Mouse (Mus musculus) liver, embryonic 11.5 days (tissue): ENCODE results near the gene Rbbp8nl. TPM values are rescaled to one million over a fixed set of nuclear protein-coding genes. Genes with fewer than 3 reads are reported as not detected.

Experiments used
- ATAC-seq: fragments of 200-750 bp; cut with Nextera tagmentation; replicated peaks from 2 replicates; pipeline ENCODE4 v1.8.0; 2017; ENCODE audit warnings: moderate number of reproducible peaks, mild to moderate bottlenecking, moderate TSS enrichment, moderate library complexity; ENCODE audit not compliant: low FRiP score
- DNase-seq: peaks from one replicate; pipeline ENCODE4 v3.0.0-alpha.2; 2017; ENCODE audit warnings: low spot score
- H3K27ac ChIP-seq: fragments of 300-500 bp; sonication (generic); 2 replicates; pipeline ENCODE4 v1.5.1; 2014; ENCODE audit warnings: mild to moderate bottlenecking, low read depth, low read length, control low read depth
- H3K27me3 ChIP-seq: fragments of 300-500 bp; sonication (generic); replicated peaks from 2 replicates; pipeline ENCODE4 v1.6.1; 2014; ENCODE audit warnings: low read length, mixed read lengths; ENCODE audit not compliant: control insufficient read depth, insufficient read depth
- H3K36me3 ChIP-seq: fragments of 300-500 bp; sonication (generic); 2 replicates; pipeline ENCODE4 v1.6.1; 2014; ENCODE audit warnings: mild to moderate bottlenecking, low read length, moderate library complexity, mixed read lengths; ENCODE audit not compliant: control insufficient read depth, insufficient read depth
- H3K4me1 ChIP-seq: fragments of 300-500 bp; sonication (generic); replicated peaks from 2 replicates; pipeline ENCODE4 v1.6.1; 2014; ENCODE audit warnings: low read length, mixed read lengths; ENCODE audit not compliant: control insufficient read depth, insufficient read depth
- H3K4me2 ChIP-seq: fragments of 300-500 bp; sonication (generic); 2 replicates; pipeline ENCODE4 v1.6.1; 2014; ENCODE audit warnings: mild to moderate bottlenecking, control low read depth, moderate library complexity
- H3K4me3 ChIP-seq: fragments of 300-500 bp; sonication (generic); 2 replicates; pipeline ENCODE4 v1.5.1; 2014; ENCODE audit warnings: low read depth, low read length, control low read depth
- H3K9ac ChIP-seq: fragments of 300-500 bp; sonication (generic); 2 replicates; pipeline ENCODE4 v1.6.1; 2014; ENCODE audit warnings: low read depth, low read length, control low read depth
- H3K9me3 ChIP-seq: fragments of 300-500 bp; sonication (generic); 2 replicates; pipeline ENCODE4 v1.6.1; 2016; ENCODE audit warnings: low read length, inconsistent platforms, mixed read lengths; ENCODE audit not compliant: control insufficient read depth
- WGBS: fragments of 180-500 bp; shearing (Covaris S2); extraction: QIAGEN DNeasy Blood & Tissue Kit; methylation state at CpG from one replicate; pipeline ENCODE4 v1.1.7; 2014; 5-methylcytosine and 5-hydroxymethylcytosine counted together
- polyA plus RNA-seq: library from polyadenylated mRNA; unstranded; fragments of >200 nt; fragmentation: Nextera tagmentation; extraction: Ambion mirVana; gene quantifications from 2 replicates; pipeline ENCODE4 v1.2.1, GENCODE M21; 2014

Rbbp8nl gene
- polyA plus RNA-seq, 1 experiment from 2014 or later = 0.16 TPM

DNA sequence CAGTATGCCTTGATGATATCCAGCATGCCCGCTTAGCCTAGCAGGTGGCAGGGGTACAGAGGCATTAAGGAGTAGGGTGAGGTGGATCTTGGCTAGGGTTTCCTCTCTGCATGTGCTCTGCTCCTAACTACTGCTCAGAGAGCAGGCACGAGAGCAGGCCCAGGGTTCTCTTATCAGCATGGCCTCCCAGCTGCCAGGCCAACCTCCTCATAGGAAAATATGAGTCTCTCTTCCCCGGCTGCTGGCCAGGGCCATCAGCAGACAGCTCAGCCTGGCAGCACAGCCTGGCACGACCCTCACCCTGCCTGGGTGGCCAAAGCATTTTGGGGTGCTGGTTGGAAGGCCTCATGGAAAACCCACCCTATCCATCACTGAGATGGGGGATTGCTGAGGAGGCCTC lies 21.5 kb upstream of the Rbbp8nl start:
- no peak for ATAC-seq
- 49% methylated on average over 4 of the region's 4 CpGs for WGBS
- H3K4me2 ChIP-seq = no peak overlapping the region
- no peak overlapping the region for H3K9ac ChIP-seq
- DNase-seq = no peak
- H3K9me3 ChIP-seq = no peaks in the 10 kb centered on the region
- H3K4me1 ChIP-seq = peaks cover 3% of the 10 kb centered on the region; the same call in 1 of the 2 replicates
- no peak overlapping the region for H3K27ac ChIP-seq
- no peak overlapping the region for H3K4me3 ChIP-seq
- H3K27me3 ChIP-seq = no peaks in the 10 kb centered on the region
- H3K36me3 ChIP-seq = no peaks in the 10 kb centered on the region

DNA sequence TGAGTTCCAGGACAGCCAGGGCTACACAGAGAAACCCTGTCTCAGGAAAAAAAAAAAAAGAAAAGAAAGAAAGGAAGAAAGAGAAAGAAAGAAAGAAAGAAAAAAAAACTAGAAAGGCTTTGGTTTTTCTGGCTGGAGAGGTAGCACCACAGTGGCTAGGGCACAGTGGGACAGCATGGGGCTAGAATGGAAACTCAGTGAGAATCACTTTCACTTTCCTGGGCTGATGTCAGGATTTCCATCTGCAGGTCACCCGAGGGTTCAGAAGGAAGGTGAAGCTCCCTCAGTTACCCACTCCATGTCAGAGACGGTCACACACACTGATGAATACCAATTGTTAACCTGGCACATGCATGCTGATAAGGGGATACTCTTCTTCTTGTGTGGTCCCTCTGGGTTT lies 18.0 kb upstream of the Rbbp8nl start:
- Histone ChIP-seq H3K4me1 (peaks cover 3% of the 10 kb centered on the region; the same call in 1 of the 2 replicates), H3K27ac (no peak overlapping the region), H3K27me3 (no peaks in the 10 kb centered on the region), H3K36me3 (no peaks in the 10 kb centered on the region), H3K9me3 (no peaks in the 10 kb centered on the region), H3K4me3 (no peak overlapping the region), H3K4me2 (no peak overlapping the region), H3K9ac (no peak overlapping the region)
- no peak for DNase-seq
- WGBS = 36% methylated on average over 2 of the region's 2 CpGs
- no peak for ATAC-seq

DNA sequence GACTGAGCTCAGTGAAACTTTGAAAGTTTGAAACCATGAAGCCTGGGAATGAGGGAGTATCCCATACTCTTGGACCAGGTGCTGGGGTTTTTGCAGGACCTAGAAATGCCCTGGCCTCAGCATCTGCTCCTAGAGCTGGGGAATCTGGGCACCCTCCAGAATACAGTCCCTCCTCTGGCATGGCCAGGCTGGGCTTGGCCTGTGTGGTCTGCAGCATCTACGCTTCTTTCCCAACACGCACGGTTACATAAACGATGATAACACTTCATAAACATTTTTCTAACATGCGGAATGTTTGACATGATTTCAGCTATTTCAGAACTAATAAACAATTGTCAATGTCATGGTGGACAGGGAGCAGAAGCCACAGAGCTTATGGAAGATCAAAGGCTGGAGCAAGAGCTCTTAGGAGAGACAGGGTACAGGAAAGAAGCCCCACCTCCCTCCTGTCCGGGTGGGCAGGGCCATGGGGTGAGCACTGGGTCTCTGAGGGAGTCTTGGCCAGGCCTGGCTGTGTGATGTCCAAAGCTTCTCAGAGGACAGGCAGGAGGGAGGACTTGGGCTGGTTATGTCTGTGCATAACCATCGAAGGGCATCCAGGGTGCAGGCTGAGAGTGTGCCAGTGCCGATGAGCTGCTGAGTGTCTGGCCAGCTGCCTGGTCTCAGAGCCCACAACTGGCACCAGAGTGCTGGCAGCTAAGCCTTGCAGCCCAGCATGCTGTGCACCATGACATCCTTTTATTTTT lies 16.9 kb upstream of the Rbbp8nl start:
- H3K27ac ChIP-seq = no peak overlapping the region
- no peak overlapping the region for H3K4me3 ChIP-seq
- ATAC-seq = no peak
- peaks cover 3% of the 10 kb centered on the region; the same call in 1 of the 2 replicates for H3K4me1 ChIP-seq
- no peaks in the 10 kb centered on the region for H3K36me3 ChIP-seq
- no peaks in the 10 kb centered on the region for H3K9me3 ChIP-seq
- 65% methylated on average over 8 of the region's 8 CpGs for WGBS
- no peak overlapping the region for H3K4me2 ChIP-seq
- no peak for DNase-seq
- H3K9ac ChIP-seq = no peak overlapping the region
- H3K27me3 ChIP-seq = no peaks in the 10 kb centered on the region

DNA sequence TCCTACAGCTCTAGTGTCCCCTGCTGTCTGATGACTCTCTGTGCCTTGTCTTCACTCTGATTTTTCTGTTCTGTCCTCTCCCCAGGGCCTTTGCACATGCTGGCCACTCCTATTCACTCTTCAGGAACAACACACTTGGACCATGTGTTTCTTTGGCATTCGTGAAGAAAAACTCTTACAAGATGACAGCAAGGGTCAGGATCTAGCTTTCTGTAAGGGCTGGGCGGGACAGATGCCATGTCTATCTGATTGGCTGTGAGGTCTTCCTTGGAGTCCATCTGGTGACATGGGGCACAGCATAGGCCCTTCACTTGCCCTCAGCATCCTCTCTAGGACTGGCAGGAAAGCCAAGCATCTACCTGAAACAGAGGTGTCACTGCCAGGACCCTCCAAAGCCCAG lies 16.3 kb upstream of the Rbbp8nl start:
- H3K9me3 ChIP-seq = no peaks in the 10 kb centered on the region
- ATAC-seq = no peak
- 72% methylated on average over 2 of the region's 2 CpGs for WGBS
- H3K27ac ChIP-seq = no peak overlapping the region
- no peak overlapping the region for H3K4me3 ChIP-seq
- no peak for DNase-seq
- H3K4me2 ChIP-seq = no peak overlapping the region
- H3K9ac ChIP-seq = no peak overlapping the region
- no peaks in the 10 kb centered on the region for H3K36me3 ChIP-seq
- no peaks in the 10 kb centered on the region for H3K27me3 ChIP-seq
- peaks cover 4% of the 10 kb centered on the region for H3K4me1 ChIP-seq

DNA sequence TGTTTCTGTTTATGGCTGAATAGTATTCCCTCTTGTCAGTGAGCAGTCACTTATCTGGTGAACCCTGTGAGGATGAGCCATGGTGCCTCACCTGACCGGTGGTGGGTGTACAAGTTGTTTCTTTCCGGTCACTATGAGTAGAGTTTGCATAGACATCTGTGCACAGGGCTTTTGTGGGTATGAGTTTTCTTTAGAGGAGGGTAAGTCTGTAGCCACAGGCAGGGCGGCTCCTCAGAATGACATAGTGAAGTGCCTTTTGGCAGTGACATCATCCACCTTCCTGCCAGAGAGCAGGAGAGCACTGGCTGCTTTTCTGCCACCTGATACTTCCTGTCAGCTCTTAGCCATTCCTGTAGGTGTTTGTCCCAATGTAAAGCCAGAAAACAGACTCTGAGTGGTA lies 15.8 kb upstream of the Rbbp8nl start:
- DNase-seq (no peak), ATAC-seq (no peak)
- H3K9ac ChIP-seq = no peak overlapping the region
- no peak overlapping the region for H3K4me3 ChIP-seq
- H3K36me3 ChIP-seq = no peaks in the 10 kb centered on the region
- H3K9me3 ChIP-seq = no peaks in the 10 kb centered on the region
- 74% methylated on average over 3 of the region's 3 CpGs for WGBS
- peaks cover 9% of the 10 kb centered on the region; the same call in 1 of the 2 replicates for H3K4me1 ChIP-seq
- H3K4me2 ChIP-seq = no peak overlapping the region
- H3K27me3 ChIP-seq = no peaks in the 10 kb centered on the region
- H3K27ac ChIP-seq = no peak overlapping the region

DNA sequence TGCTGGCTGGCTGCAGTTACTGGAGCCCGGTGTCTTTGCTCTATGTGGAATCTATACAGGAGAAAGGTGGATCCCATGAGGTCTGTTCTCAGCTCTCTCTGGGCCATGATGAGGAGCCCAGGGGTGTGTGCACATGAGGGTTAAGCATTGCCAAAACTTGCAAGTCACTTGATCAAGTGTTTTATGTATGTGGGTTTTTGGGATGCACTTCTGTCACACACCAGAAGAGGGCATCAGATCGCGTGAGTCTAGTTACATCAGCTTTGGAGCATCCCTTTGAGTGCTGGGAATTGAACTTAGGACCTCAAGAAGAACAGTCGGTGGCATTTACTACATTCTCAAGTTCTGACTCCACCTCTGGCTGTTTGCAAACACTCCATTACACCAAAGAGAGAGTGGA lies 14.9 kb upstream of the Rbbp8nl start:
- DNase-seq (no peak), ATAC-seq (no peak)
- Histone ChIP-seq H3K4me2 (no peak overlapping the region), H3K36me3 (no peaks in the 10 kb centered on the region), H3K27ac (no peak overlapping the region), H3K9ac (no peak overlapping the region), H3K4me3 (no peak overlapping the region), H3K9me3 (no peaks in the 10 kb centered on the region), H3K4me1 (peaks cover 13% of the 10 kb centered on the region), H3K27me3 (no peaks in the 10 kb centered on the region)
- 49% methylated on average over 4 of the region's 4 CpGs for WGBS

DNA sequence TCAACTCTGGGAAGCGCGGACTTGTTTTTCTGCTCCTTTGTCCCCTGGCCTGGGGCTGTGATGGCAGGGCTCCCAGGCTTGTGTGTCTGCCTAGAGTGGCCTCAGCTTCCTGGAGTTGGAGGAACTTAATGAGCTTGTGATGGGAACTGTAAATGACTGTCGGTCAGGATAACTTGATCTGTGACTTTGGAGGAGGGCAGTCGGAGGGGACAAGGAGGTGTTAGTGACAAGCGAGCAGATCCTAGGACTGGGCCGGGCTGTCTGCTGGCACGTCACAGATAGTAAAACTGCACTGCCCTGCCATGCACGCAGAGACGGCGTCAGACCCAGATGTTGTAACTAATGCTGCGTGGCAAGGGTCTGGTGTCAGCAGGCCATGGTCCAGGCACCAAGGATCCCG lies 13.8 kb upstream of the Rbbp8nl start:
- WGBS = 75% methylated on average over 12 of the region's 12 CpGs
- H3K4me2 ChIP-seq = no peak overlapping the region
- DNase-seq (no peak), ATAC-seq (no peak)
- H3K9me3 ChIP-seq = no peaks in the 10 kb centered on the region
- no peak overlapping the region for H3K9ac ChIP-seq
- H3K27me3 ChIP-seq = no peaks in the 10 kb centered on the region
- H3K4me3 ChIP-seq = no peak overlapping the region
- H3K36me3 ChIP-seq = no peaks in the 10 kb centered on the region
- H3K4me1 ChIP-seq = peaks cover 13% of the 10 kb centered on the region
- no peak overlapping the region for H3K27ac ChIP-seq

DNA sequence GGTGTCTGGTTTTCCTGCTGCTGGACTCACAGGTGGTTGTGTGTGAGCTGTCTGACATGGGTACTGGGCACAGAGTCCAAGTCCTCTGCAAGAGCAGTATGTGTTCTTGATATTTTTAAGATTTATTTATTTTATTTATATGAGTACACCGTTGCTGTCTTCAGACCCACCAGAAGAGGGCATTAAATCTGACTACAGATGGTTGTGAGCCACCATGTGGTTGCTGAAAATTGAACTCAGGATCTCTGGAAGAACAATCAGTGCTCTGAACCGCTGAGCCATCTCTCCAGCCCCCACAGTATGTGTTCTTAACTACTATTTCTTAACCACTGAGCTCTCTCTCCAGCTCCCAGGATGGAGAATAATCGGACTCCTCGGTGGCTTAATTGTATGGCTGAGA lies 12.5 kb upstream of the Rbbp8nl start:
- Histone ChIP-seq H3K27ac (no peak overlapping the region), H3K4me3 (no peak overlapping the region), H3K4me1 (peaks cover 13% of the 10 kb centered on the region), H3K9me3 (no peaks in the 10 kb centered on the region), H3K4me2 (no peak overlapping the region), H3K9ac (no peak overlapping the region), H3K36me3 (no peaks in the 10 kb centered on the region), H3K27me3 (no peaks in the 10 kb centered on the region)
- ATAC-seq (no peak), DNase-seq (no peak)
- 80% methylated on average over 4 of the region's 4 CpGs for WGBS

DNA sequence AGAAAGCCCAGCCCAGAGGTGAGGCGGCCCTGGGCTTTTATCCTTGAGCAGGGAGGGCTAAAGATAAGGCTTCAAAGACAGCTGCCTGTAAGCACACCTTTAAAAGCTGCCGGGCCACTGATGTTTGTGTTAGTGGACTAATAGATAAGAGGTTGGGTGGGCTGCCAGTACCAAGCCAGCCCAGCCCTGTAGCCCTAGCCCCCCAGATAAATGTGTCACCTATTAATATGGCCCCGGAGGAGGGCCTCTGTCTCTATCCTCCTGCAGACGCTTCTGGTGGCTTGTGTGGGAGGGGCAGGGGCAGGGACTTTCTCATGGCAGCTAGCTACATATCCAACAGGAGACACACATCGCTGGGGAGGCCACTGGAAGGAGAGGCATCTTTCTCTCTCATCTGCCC lies 11.1 kb upstream of the Rbbp8nl start:
- Histone ChIP-seq H3K36me3 (no peaks in the 10 kb centered on the region), H3K27ac (no peak overlapping the region), H3K9me3 (no peaks in the 10 kb centered on the region), H3K4me1 (peaks cover 13% of the 10 kb centered on the region), H3K4me2 (no peak overlapping the region), H3K4me3 (no peak overlapping the region), H3K27me3 (no peaks in the 10 kb centered on the region), H3K9ac (no peak overlapping the region)
- 4% methylated on average over 5 of the region's 5 CpGs for WGBS
- ATAC-seq = peak; percentile 77
- no peak for DNase-seq
